Mouse (Mus musculus): Measurements from ENCODE around the gene Ap5s1.

GRCm38 (mm10) chr2:131178828-131179245 lies 28.0 kb upstream of the Ap5s1 start:
- TF ChIP-seq CTCF (IDR thresholded peaks at IDR 0.05) (no peak), EP300 (IDR thresholded peaks at IDR 0.05) (no peak)
